Mouse (Mus musculus): Measurements from ENCODE around the gene Mob3b.

Mob3b gene

DNA sequence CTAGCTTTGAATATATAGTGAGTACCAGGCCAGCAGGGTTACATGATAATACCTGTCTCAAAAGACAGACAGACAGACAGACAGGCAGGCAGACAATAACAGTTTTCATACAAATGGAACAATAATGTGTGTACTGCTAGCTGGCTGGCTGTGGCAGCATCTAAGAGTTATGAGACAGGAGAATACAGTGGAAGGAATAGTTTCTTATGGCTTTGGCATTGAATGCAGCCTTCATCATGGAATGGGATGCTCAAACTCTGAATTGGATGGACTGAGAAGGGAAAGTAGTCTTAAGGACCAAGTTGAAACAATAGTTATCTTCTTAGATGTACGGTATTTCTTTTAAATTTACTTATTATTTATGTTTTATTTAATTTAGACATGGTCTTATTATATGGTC is 258.0 kb downstream of the Mob3b start:
- DNase-seq (ENCODE audit: low read depth, low spot score), result no peak
